Mouse (Mus musculus): ENCODE results near the gene Spag9.
A peak's percentile ranks its signal among the peaks of the same experiment; 100 is the strongest.
"Not testable (repeated sequence)": the region's sequence is repeated elsewhere in the genome, so short reads cannot be mapped to it uniquely, and the experiment has no call there.

Gene Spag9

GRCm38 (mm10) chr11:93987026-93987425 lies 8.9 kb upstream of the Spag9 start:
- DNase-seq = no peak

DNA sequence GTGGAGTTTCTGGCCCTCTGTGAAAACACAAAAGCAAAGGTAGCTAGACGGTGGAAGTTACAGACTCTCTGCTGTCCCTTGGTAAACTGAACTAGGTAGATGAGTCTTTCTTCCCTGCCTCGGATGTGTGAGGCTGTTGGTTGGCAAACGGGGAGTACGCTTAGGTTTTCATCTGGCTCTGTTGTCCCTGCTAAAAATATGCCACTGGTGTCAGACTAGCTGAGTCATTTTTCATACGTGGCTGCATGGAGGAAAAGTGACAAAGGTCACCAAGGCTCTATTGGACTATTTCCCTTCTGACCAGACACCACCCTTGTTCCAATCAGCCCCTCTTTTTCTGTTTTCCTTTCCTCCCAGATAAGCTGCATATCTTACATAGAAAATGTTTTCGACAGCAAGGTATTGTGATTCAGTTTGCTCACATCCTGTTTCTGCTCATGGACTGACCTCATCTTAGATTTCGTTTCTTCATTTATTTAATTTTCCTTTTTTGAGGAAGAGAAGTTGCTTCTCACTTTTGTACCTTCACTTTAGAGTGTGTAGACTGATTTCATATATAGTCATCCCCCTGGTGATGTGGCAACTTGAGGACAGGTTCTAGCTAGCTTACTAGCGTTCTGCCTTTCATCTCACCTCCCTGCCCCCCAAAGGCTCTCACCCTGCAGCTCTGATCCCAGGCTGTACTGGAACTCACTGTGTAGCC lies 8.1 kb upstream of the Spag9 start:
- no peak for DNase-seq

GRCm38 (mm10) chr11:93988328-93989062 lies 7.4 kb upstream of the Spag9 start:
- DNase-seq = no peak

DNA sequence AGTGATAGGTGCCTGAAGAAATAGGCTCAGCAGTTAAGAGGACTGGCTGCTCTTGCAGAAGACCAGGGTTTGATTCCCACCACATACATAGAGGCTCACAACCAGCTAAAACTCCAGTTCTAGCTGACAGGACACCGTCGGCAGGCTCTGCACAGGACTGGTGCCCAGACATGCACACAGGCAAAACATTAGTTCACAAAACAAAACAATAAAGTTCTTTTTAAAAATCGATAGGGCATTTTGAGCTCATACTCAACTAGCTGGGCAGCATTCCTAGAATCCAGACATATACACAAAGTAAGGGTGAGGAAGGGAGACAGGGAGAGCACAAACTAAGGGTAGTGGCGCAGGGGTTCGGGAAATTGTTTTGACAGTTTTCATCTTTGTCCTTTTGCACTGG lies 1.4 kb upstream of the Spag9 start:
- DNase-seq = no peak

DNA sequence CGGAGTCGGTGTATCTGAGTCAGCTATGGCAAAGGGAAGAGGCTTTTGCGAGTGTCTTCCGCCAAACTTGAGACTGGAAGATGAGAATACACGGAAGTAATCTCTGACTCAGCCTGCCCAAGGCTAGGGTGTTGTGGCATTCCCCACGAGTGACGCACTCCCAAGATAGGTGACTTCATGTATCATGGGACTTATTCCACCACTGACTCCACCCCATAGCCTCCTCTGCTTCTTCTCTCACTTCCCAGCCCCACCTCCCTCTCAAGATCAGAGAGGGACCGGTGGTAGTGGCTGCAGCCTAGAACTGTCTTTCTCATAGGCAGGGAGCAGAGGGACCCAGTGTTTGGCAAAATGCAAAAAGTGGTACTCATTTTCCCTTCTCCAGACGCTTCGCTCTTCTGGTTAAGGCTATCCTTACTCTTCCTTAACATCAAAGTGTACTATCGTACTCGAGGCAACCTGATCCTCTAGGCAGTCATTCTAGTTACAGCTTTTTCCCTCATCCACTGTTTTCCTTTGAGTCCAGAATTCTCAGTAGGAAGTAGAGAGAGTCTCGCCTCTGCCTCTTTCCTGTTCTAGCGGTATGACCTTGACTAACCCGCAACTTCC lies 676 bp upstream of the Spag9 start:
- peak; percentile 23 for DNase-seq

DNA sequence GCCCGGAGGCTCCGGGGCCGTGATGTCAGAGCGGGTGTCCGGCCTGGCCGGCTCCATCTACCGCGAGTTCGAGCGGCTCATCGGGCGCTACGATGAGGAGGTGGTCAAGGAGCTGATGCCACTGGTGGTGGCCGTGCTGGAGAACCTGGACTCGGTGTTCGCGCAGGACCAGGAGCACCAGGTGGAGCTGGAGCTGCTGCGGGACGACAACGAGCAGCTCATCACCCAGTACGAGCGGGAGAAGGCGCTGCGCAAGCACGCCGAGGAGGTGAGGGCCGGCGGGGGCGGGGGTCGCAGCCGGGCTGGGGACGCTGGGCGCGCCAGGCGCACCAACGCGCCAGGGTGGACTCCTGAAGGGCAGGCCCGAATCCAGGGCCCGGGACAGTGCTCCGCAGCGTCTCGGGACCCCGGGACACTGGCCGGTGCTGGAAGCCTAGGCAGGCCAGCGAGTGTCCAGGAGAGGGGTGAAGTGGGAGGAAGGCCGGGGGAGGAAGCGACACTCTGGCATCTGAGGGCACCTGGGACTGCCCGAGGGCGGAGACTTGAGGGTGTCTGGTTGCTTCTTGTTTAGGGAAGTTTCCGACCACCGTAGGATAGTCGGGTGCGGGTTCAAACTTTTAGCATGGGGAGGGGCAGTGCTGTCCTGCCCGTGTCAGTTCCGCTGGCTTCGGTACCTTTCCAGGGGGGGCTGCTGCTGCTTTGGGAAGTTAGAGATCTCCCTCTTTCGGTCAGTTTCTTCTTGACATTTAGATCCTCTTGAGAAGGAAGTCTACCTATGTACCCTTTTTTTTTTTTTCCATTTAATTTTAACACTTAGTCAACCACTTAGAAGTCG lies 632 bp downstream of the Spag9 start:
- DNase-seq = no peak

DNA sequence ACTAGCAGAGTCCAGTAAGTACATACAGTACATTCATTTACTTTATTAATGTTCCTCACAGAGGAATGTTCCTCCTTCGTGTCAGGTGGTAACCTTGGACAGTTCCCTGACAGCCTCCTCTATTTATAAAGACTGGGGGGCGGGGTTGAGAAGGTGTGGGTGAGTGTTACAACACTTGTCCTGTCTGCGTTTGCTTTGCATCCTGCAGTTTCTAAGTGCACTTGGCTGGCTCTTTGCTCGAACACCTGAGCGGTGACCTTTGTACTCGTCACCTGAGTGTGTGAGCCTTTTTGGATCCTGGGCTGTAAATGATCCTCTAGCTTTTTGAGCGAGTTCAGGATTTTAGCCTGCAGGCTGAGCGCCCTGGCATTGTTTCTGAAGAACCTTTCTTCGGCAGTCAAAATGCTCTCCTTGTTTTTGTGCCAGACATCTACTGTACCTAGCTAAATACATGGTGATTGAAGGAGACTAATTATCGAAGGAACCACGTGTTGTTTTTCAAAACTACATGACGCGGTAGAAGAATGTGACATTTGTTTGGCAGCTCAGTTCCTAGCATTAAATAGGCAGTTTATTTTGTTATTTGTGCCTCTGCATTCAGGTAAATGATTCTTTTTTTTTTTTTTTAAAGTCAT lies 1.4 kb downstream of the Spag9 start:
- no peak for DNase-seq

- no peak for DNase-seq
These were observed 3.4 kb downstream of the Spag9 start for GRCm38 (mm10) chr11:93999276-93999675.

DNA sequence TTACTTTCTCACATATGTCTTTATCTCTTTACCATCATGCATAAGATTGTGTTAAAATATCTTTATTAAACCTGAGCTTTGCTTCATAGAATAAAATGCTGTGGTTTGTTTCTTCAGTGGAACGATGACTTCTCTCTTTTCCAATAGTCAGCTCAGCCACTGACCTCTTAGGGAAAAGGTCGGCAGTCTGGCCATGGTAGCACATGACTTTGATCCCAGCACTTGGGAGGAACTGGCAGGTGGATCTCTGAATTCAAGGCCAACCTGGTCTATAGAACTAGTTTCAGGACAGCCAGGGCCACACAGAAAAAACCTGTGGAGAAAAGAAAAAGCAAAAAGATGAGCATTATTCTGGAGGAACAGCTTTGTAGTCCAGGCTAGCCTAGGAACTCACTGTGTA lies 7.5 kb downstream of the Spag9 start:
- no peak for DNase-seq

DNA sequence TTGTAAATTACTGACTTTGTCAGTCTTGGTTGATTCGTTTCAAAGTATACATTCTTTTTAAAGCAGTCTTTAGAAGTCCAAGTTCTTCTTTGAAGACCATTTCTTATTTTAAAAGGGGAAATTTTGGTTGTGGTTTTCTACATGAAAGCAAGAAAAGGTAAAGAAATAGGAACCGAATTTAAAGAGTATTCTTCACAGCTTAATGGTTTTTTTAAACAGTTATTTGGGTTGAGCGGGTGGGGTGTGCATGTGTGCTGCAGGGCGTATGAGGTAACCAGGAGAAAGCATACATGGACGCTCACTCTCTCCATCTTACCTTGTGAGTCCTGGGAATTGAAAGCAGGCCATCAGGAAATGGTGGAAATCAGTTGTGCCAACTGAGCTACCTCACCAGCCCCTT lies 23.2 kb downstream of the Spag9 start:
- DNase-seq = no peak

GRCm38 (mm10) chr11:94020403-94020802 lies 24.5 kb downstream of the Spag9 start:
- DNase-seq = no peak

DNA sequence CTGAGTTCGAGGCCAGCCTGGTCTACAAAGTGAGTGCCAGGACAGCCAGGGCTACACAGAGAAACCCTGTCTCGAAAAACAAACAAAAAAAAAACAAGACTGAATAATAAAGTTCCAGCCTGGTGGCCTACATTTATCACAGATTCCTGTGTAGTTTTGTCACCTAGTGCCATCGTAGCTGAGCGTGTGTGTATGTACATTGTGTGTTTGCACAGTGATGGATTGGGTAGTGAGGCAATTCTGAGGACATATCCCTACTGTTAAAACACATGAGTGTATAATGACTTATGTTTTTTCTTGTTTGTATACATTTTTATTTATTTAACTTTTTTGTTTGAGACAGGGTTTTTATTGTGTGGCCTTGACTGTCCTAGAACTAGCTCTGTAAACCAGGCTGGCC lies 30.4 kb downstream of the Spag9 start:
- no peak for DNase-seq

- DNase-seq = no peak
These were observed 36.2 kb downstream of the Spag9 start for GRCm38 (mm10) chr11:94032084-94032483.

DNA sequence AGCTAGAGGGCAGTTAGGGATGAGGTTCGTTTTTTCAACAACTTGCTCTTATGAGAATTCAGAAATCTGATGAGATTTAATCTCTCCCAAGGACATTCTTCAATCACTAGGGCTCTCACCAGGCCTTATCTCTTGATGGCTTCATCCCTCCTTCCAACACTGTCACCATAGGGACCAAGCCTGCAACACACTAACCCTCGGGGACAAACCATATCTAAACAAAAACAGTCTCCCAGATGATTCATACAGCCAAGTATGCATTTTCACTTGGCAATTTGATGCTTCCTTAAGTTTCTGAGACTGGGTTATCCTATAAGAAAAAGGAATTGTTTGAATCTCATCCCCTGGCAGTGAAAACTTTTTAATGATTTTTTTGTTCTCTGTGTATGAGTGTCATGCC lies 37.1 kb downstream of the Spag9 start:
- no peak for DNase-seq

- DNase-seq = no peak
These were observed 40.1 kb downstream of the Spag9 start for GRCm38 (mm10) chr11:94035974-94036373.

DNA sequence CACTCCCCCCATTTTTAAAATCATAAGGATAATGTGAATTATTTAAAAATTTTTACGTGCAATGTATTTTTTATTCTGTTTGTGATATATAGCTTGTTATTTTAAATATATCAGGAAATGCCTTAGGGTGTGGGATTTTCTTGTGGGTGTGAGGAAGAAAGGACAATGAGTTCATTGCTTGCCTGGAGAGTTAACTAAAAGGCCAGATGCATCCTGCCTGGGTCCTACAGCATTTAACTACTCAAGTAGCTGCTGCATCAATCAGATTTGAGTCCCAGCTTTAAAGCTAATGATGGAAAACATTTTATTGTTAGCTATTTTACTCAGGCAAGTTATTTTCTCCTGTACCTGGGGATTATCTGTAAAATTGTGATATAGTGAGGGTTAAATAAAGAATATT lies 45.6 kb downstream of the Spag9 start:
- DNase-seq = no peak

GRCm38 (mm10) chr11:94042301-94042700 lies 46.4 kb downstream of the Spag9 start:
- DNase-seq = not testable (repeated sequence)

- DNase-seq = peak; percentile 92
These were observed 48.4 kb downstream of the Spag9 start for GRCm38 (mm10) chr11:94043998-94044985.

- peak; percentile 23 for DNase-seq
These were observed 49.1 kb downstream of the Spag9 start for GRCm38 (mm10) chr11:94045016-94045415.

DNA sequence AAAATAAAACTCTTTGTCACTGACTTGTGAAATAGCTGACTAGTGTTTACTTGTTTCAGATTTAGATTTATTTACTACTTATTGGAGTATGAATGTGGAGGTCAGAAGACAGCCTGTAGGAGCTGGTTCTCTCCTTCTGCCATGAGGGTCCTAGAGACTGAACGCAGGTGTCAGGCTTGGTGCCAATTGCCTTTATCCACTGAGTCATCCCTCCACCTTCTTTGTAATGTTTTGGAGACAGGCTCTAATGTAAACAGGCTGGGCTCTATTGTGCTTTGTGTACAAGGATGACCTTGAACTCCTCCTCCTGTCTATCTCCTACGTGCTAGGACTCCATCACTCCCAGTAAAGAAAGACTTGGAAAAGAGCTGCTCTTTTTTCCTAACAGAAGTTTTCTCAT lies 51.4 kb downstream of the Spag9 start:
- no peak for DNase-seq

GRCm38 (mm10) chr11:94054176-94054575 lies 58.3 kb downstream of the Spag9 start:
- no peak for DNase-seq

DNA sequence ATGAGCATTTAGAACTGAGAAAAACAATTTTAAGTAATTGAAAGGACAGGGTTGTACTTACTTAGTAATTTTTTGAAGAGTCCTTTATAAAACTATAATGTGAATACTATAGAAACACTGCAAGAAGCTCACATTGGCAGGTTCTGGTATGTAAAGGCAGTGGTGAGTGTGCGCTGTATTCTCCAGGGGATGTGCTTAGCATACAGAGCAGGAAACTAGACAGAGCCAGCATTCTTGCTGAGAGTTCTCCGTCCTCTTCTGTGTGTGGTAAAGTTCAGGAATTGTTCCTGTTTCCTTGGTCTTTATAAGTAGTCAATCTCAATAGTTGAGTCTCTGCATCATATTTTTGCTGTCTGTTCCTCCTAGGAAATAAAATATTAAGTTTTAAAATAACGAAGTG lies 59.0 kb downstream of the Spag9 start:
- DNase-seq = no peak
